22 mouse cellular contexts compared by ENCODE assay signal in the genomic region with DNA sequence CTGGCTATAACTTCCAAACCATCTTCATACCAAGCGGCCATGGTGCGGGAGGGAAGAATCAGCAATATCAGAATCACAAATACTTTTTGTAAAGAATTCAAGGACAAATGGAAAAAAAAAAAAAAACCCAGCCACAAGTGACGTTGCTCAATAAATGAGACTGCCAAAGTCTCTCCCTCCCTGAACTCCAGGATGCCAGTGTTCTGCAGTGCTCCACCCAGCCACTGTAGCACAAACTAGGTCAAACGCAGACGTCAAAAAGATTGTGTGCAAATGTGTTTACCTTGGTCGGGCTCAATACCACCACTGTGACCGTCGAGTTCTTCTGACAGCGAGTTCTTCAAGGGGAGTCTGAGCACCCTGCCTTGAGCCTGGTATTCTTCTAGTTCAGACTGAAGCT.
"Had no signal": no experiment of that assay in that cellular context is flagged by ENCODE, and none has a peak within 500 bp of the region (broad histone marks: within the 10 kb centered on the region; RNA-seq: fewer than 3 reads in every experiment).

No protein-coding gene starts in this region.

- H3K9ac ChIP-seq: liver, embryonic 13.5 days; lung, embryonic 14.5 days; neural tube, embryonic 12.5 days; neural tube, embryonic 15.5 days; stomach, embryonic 15.5 days had no signal

- H3K4me1 ChIP-seq: neural tube, embryonic 12.5 days; neural tube, embryonic 15.5 days; stomach, embryonic 15.5 days had no signal

- H3K27me3 ChIP-seq: liver, embryonic 13.5 days; neural tube, embryonic 12.5 days; neural tube, embryonic 15.5 days; stomach, embryonic 15.5 days had no signal

- H3K4me3 ChIP-seq: left cerebral cortex, adult 2 months; liver, embryonic 13.5 days; neural tube, embryonic 12.5 days; neural tube, embryonic 15.5 days; stomach, embryonic 15.5 days had no signal

- H3K27ac ChIP-seq: kidney, postnatal 0 days; left cerebral cortex, adult 2 months; liver, embryonic 13.5 days; neural tube, embryonic 12.5 days; neural tube, embryonic 15.5 days; stomach, embryonic 15.5 days had no signal

- H3K9me3 ChIP-seq: liver, embryonic 13.5 days; neural tube, embryonic 12.5 days; neural tube, embryonic 15.5 days; stomach, embryonic 15.5 days had no signal

- ATAC-seq: intestine, postnatal 0 days had no signal

- DNase-seq: kidney, adult 2 months; kidney, postnatal 36 days; layer of hippocampus, postnatal 36 days; liver, embryonic 13.5 days; lung, embryonic 14.5 days; lung, postnatal 10 days; lung, postnatal 36 days; midbrain, embryonic 14.5 days; right cerebral cortex, adult 18-20 months; right cerebral cortex, postnatal 14 days; right cerebral cortex, postnatal 4 days; spleen, adult 18-20 months; thymus, adult 18-20 months; thymus, postnatal 14 days; thymus, postnatal 4 days had no signal

- H3K4me2 ChIP-seq: liver, embryonic 13.5 days; lung, embryonic 14.5 days; midbrain, embryonic 11.5 days; neural tube, embryonic 12.5 days; neural tube, embryonic 15.5 days; stomach, embryonic 15.5 days had no signal
